Mouse (Mus musculus) heart, adult 2 months (tissue): Measurements from ENCODE around the gene Xpo4. TPM values are rescaled to one million over a fixed set of nuclear protein-coding genes. Genes with fewer than 3 reads are reported as not detected.

Experiments
- DNase-seq, 2 experiments: peaks; one replicate each; pipeline ENCODE4 v3.0.0; 2021
- H3K27ac ChIP-seq: fragments of 200-600 bp; 2 replicates; pipeline ENCODE4 v1.8.1; 2022
- H3K27me3 ChIP-seq: fragments of 200-500 bp; 2 replicates; pipeline ENCODE4 v1.6.1; 2012; ENCODE audit warnings: mild to moderate bottlenecking, low read length, inconsistent platforms, mixed read lengths; ENCODE audit not compliant: control insufficient read depth, insufficient read depth
- H3K36me3 ChIP-seq: fragments of 200-500 bp; 2 replicates; pipeline ENCODE4 v1.6.1; 2012; ENCODE audit warnings: low read length, inconsistent platforms; ENCODE audit not compliant: control insufficient read depth, insufficient read depth
- H3K4me1 ChIP-seq: fragments of 200-500 bp; 2 replicates; pipeline ENCODE4 v1.6.1; 2011; ENCODE audit warnings: low read length; ENCODE audit not compliant: control insufficient read depth, insufficient read depth
- H3K4me3 ChIP-seq: fragments of 200-600 bp; 2 replicates; pipeline ENCODE4 v1.8.1; 2022
- H3K79me2 ChIP-seq: fragments of 200-500 bp; replicated peaks from 2 replicates; pipeline ENCODE4 v1.6.1; 2012; ENCODE audit warnings: mild to moderate bottlenecking, inconsistent platforms, low read length, moderate library complexity, mixed read lengths; ENCODE audit not compliant: control insufficient read depth, insufficient read depth
- H3K9ac ChIP-seq: fragments of 200-500 bp; 2 replicates; pipeline ENCODE4 v1.6.1; 2012; ENCODE audit warnings: low read depth, mild to moderate bottlenecking, control low read depth, inconsistent platforms, low read length, mixed read lengths
- CTCF ChIP-seq: fragments of 200-600 bp; IDR thresholded peaks from 2 replicates; pipeline ENCODE4 v1.8.1; 2022; ENCODE audit warnings: antibody characterized with exemption, mild to moderate bottlenecking, moderate library complexity
- EP300 ChIP-seq: fragments of 200-500 bp; IDR thresholded peaks from 2 replicates; pipeline ENCODE4 v1.6.1; 2011; ENCODE audit warnings: low read depth, low read length, control low read depth; ENCODE audit not compliant: insufficient read depth
- POLR2A ChIP-seq: fragments of 200-500 bp; IDR thresholded peaks from 2 replicates; pipeline ENCODE4 v1.6.1; 2011; ENCODE audit warnings: mild to moderate bottlenecking, low read depth, low read length, control low read depth; ENCODE audit not compliant: insufficient read depth
- WGBS: fragments of 180-500 bp; shearing (Covaris S2); methylation state at CpG from one replicate; pipeline ENCODE4 v1.1.7; 2018; 5-methylcytosine and 5-hydroxymethylcytosine counted together
- intact Hi-C: fragments of 180-260 bp; cut with DNase I; formaldehyde crosslinking; loops from one replicate; pipeline ENCODE4 v1.15.1; 2025
- polyA plus RNA-seq: library from polyadenylated mRNA; depleted of rRNA; stranded (reverse); fragments of >200 nt; gene quantifications from 2 replicates; pipeline ENCODE4 v1.2.3, GENCODE M21; 2012
- total RNA-seq, 2 experiments: library from RNA; stranded (reverse); gene quantifications; 2 replicates each; pipeline ENCODE4 v1.2.3; 2021

The Xpo4 gene
- total and polyA plus RNA-seq, 3 experiments, result 2.8 to 12.7 (median 10.9) TPM

DNA sequence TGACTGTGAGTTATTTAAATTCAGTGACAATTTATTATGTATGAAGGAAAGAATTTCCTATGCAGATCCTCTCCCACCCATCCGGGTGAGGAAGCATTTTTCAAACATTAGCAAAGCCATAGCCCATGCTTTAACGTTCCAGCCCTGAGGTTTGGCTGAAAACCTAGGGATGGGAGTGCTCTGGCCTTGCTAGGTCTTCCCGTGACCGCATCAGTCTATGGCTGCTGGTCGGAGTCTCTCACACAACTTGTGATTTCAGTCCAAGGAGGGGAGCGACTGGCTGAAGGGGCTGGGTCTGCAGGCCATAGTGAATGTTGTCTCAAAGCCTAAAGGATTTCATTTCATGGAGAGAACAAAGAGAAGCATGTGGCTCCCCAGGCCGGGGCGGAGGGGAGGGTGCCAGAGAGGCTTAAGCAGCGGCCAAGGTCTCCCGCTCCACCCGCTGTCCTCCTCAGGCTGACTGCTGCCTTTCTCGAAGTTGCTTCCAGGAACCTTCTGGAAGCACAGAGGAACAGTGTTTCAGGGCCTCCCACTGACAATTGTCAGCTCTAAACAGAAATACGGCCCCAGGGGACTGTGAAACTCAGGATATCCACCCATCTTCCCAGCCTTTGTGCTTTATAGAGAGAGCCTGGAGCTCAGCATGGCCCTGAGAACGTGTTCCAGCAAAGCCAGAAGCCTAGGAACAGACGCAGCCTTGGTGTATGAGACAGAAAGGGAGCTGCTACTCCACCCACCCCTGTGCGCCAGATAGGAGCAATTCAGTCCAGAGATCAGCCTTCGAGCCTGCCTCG lies 42.1 kb upstream of the Xpo4 start:
- Histone ChIP-seq H3K27me3 (no peaks in the 10 kb centered on the region), H3K9ac (peak overlapping the region; percentile 55), H3K4me3 (no peak overlapping the region; the same call in 1 of the 2 replicates), H3K4me1 (peaks cover 42% of the 10 kb centered on the region), H3K36me3 (peaks cover 18% of the 10 kb centered on the region), H3K79me2 (peaks cover 6% of the 10 kb centered on the region), H3K27ac (peak overlapping the region; percentile 77)
- DNase-seq, result peak; percentile 69
- WGBS, result 36% methylated on average over 18 of the region's 18 CpGs
- intact Hi-C loops, result loop anchor here (1.0 kb wide), 1 partner anchor 39 kb away; the partner anchor contains the start of gene Gm49361
- TF ChIP-seq POLR2A (peak; percentile 29; the same call in 1 of the 2 replicates), CTCF (no peak), EP300 (0 out of 2 replicates have a peak, but pooled peaks have one; percentile 25)

DNA sequence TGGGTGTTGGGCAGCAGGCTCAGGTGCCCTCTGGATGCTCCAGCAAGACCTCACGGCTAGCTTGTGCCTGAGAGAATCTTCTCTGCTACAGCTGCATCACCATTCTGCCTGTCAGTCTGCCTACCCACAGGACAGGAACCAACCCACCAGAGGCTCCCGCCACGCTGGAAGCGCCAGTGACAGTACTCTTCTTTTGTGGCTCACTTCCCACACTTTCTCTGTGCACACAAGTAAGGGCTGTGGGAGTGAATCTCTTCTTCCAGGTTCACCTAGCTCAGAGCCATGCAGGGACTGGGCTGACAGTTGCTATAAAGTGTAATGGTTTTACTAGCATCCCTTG lies 41.5 kb upstream of the Xpo4 start:
- H3K27ac ChIP-seq, result peak overlapping the region; percentile 77
- no peaks in the 10 kb centered on the region for H3K27me3 ChIP-seq
- H3K4me3 ChIP-seq, result no peak overlapping the region
- intact Hi-C loops, result loop anchor here (1.0 kb wide), 1 partner anchor 40 kb away; the partner anchor contains the start of gene Gm49361
- peaks cover 18% of the 10 kb centered on the region for H3K36me3 ChIP-seq
- H3K4me1 ChIP-seq, result peaks cover 39% of the 10 kb centered on the region
- peak overlapping the region; percentile 19; the same call in 1 of the 2 replicates for H3K9ac ChIP-seq
- DNase-seq, result no peak
- 43% methylated on average over 4 of the region's 4 CpGs for WGBS
- TF ChIP-seq CTCF, result no peak
- no peak for TF ChIP-seq POLR2A
- H3K79me2 ChIP-seq, result peaks cover 6% of the 10 kb centered on the region

DNA sequence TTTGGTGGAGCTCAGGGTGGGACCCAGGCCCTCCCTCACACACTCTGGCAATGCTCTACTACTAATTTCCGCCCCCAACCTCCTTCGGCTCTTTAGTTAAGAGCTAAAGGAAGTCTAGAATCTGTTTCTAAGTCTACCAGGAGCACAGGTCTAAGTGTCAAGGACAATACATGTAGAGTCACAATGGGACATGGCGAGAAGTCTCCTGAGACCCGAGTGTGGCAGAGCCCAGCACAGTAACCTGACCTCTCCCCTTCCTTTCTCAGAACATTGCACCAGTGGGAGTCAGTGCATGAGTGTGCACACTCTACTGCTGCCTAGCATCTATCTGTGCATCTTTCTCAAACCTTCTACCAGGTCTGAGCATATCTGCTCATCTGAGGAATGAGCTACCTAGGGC lies 40.5 kb upstream of the Xpo4 start:
- 51% methylated on average over 4 of the region's 4 CpGs for WGBS
- intact Hi-C loops, result no loop called here
- TF ChIP-seq EP300 (peak; percentile 65; the same call in 1 of the 2 replicates), POLR2A (no peak)

DNA sequence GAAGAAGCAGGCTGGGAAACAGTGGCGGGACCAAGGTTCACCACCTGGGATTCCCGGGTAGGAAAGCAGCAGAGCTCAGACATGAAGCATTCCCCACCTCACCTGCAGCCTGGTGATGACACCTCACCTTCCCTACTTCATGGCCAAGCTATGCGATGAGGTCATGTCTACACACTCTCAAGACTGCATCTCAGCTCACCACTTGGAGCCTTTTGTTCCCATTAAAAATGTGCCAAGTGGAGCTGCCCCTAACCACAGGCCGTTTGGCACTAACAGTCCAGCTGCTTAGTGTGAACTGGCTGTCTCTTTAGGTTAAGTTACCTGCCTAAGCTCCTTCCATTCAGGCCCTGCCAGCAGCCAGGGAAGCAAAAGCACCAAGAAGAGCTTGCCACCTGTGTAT lies 39.8 kb upstream of the Xpo4 start:
- TF ChIP-seq POLR2A, result no peak
- intact Hi-C loops, result no loop called here
- Histone ChIP-seq H3K9ac (no peak overlapping the region), H3K4me3 (no peak overlapping the region), H3K36me3 (peaks cover 18% of the 10 kb centered on the region), H3K27ac (peak overlapping the region; percentile 77), H3K27me3 (no peaks in the 10 kb centered on the region), H3K4me1 (peaks cover 31% of the 10 kb centered on the region), H3K79me2 (peaks cover 6% of the 10 kb centered on the region)
- DNase-seq, result no peak
- WGBS, result 84% methylated on average over 4 of the region's 4 CpGs

More for the DNA sequence above, 40.5 kb upstream of the Xpo4 start:
- no peak for DNase-seq
- H3K4me1 ChIP-seq, result peaks cover 32% of the 10 kb centered on the region
- no peak overlapping the region for H3K9ac ChIP-seq
- H3K79me2 ChIP-seq, result peaks cover 6% of the 10 kb centered on the region
- peak overlapping the region; percentile 77 for H3K27ac ChIP-seq
- no peak overlapping the region for H3K4me3 ChIP-seq
- peaks cover 18% of the 10 kb centered on the region for H3K36me3 ChIP-seq
- no peaks in the 10 kb centered on the region for H3K27me3 ChIP-seq

DNA sequence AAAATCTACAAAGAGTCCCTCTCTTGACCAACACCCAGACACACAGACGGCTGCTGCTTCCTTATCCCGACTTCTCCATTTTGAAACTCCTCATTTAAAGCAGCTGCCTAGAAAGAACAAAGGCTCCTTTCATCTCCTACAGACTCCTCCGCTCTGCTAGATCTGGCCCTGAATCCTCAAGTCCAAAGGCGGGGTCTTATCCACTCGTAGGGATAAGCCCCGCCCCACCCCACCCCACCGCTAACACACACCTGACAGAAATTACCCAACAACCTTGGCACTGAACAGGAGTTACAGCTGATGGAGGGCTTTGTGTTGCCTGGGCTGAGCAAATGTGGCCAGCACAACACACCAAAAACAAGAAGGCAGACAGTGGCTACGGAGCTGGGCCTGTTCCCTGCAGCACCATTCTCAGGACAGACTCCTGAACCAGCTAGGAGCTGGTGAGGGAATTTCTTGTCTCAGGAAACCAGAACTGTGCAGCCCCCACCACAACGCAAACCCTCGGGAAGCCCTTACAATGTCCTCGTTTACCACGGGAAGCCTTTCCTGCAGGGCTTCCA lies 36.8 kb upstream of the Xpo4 start:
- Histone ChIP-seq H3K79me2 (peaks cover 7% of the 10 kb centered on the region), H3K36me3 (peaks cover 9% of the 10 kb centered on the region), H3K9ac (no peak overlapping the region), H3K27ac (no peak overlapping the region), H3K4me1 (peaks cover 19% of the 10 kb centered on the region), H3K27me3 (no peaks in the 10 kb centered on the region), H3K4me3 (no peak overlapping the region)
- TF ChIP-seq CTCF (no peak), POLR2A (no peak), EP300 (no peak)
- WGBS, result 60% methylated on average over 12 of the region's 12 CpGs
- DNase-seq, result peak in 1 of 2 experiments; percentile 13
- intact Hi-C loops, result no loop called here

DNA sequence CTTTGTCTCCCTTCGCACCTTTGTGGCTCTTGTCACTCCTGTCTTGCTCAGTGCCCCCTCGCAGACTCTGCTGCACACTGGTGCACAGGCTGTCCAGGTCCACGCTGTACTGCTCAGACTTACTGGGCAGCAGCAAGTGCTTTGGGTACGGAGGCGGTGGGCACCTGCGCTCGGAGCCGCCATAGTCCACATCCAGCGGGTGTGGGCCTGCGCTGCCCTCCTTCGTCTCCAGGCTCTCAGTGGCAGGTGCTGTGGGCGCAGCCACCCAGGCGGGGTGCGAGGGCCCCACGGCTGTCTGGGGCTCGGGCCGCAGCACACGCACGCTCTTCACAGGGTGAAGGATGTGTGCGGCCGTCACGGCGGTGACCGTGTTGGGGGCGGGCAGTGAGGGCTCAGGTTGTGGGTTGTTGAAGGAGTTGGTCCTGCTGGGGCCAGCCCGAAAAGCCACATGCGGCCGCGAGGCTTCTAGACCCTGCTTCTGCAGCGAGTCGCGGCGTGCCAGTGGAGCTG lies 34.3 kb upstream of the Xpo4 start:
- no peak overlapping the region for H3K9ac ChIP-seq
- WGBS, result 96% methylated on average over 33 of the region's 33 CpGs
- intact Hi-C loops, result no loop called here
- 0 out of 2 replicates have a peak, but pooled peaks cover 4% of the 10 kb centered on the region for H3K36me3 ChIP-seq
- peaks cover 5% of the 10 kb centered on the region for H3K79me2 ChIP-seq
- H3K27me3 ChIP-seq, result no peaks in the 10 kb centered on the region
- H3K4me1 ChIP-seq, result peaks cover 2% of the 10 kb centered on the region; the same call in 1 of the 2 replicates
- no peak for DNase-seq
- H3K27ac ChIP-seq, result no peak overlapping the region
- TF ChIP-seq CTCF (no peak), EP300 (no peak), POLR2A (no peak)
- no peak overlapping the region for H3K4me3 ChIP-seq
